Comparison of ENCODE assay signal across 26 mouse cellular contexts in the genomic region with DNA sequence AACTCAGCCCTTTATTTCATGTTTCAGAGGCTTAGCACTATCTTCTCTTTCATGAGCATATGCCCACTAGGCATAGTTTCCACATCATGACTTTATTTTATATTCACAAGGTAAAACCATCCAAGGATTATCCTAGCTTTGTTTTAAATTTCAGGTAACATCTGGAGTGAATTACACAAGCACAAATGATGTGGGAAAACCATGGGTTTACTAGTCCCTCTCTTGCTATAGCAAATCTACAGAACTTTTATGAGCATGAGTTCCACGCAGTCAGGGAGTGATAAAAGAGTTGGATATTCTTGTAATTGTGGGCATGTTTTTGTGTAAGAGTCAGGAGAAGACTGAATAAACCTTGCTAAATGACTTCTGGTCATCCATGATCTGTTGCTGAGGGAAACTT.
"Had no signal": no experiment of that assay in that cellular context is flagged by ENCODE, and none has a peak within 500 bp of the region (broad histone marks: within the 10 kb centered on the region; RNA-seq: fewer than 3 reads in every experiment).

No protein-coding gene starts in this region.

- H3K9ac ChIP-seq: forebrain, postnatal 0 days; heart, embryonic 13.5 days; heart, embryonic 15.5 days; hindbrain, embryonic 13.5 days; hindbrain, embryonic 15.5 days; intestine, embryonic 15.5 days; liver, embryonic 13.5 days had no signal

- ATAC-seq: forebrain, postnatal 0 days; hindbrain, postnatal 0 days; inflammation-experienced regulatory T-cells, adult 6 months; intestine, embryonic 15.5 days; intestine, postnatal 0 days had no signal

- H3K9me3 ChIP-seq: heart, embryonic 13.5 days; heart, embryonic 15.5 days; hindbrain, embryonic 13.5 days; hindbrain, embryonic 15.5 days; intestine, embryonic 15.5 days; liver, embryonic 13.5 days had no signal

- H3K27ac ChIP-seq: heart, adult 2 months; heart, embryonic 13.5 days; heart, embryonic 15.5 days; hindbrain, embryonic 13.5 days; hindbrain, embryonic 15.5 days; hindbrain, postnatal 0 days; intestine, embryonic 15.5 days; liver, embryonic 13.5 days had no signal

- H3K36me3 ChIP-seq: heart, embryonic 13.5 days; heart, embryonic 15.5 days; hindbrain, embryonic 13.5 days; hindbrain, embryonic 15.5 days; intestine, embryonic 15.5 days; liver, embryonic 13.5 days had no signal

- DNase-seq: forebrain, postnatal 0 days; gastrocnemius, postnatal 14 days; gastrocnemius, postnatal 36 days; heart, adult 11 months; heart, adult 2 months; heart, postnatal 14 days; heart, postnatal 36 days; kidney, adult 18-20 months; kidney, adult 8-10 months; kidney, postnatal 10 days; kidney, postnatal 25 days; layer of hippocampus, adult 9-11 months; layer of hippocampus, postnatal 36 days; left cerebral cortex, postnatal 4 days; liver; liver, embryonic 13.5 days had no signal

- H3K4me3 ChIP-seq: heart, adult 2 months; heart, embryonic 13.5 days; heart, embryonic 15.5 days; hindbrain, embryonic 13.5 days; hindbrain, embryonic 15.5 days; intestine, embryonic 15.5 days; liver, embryonic 13.5 days had no signal

- H3K27me3 ChIP-seq: heart, embryonic 13.5 days; heart, embryonic 15.5 days; hindbrain, embryonic 13.5 days; hindbrain, embryonic 15.5 days; intestine, embryonic 15.5 days; liver, embryonic 13.5 days had no signal

- H3K4me2 ChIP-seq: heart, embryonic 11.5 days; heart, embryonic 13.5 days; heart, embryonic 15.5 days; hindbrain, embryonic 13.5 days; hindbrain, embryonic 15.5 days; intestine, embryonic 15.5 days; liver, embryonic 11.5 days; liver, embryonic 13.5 days had no signal

- H3K4me1 ChIP-seq: heart, embryonic 13.5 days; heart, embryonic 15.5 days; intestine, embryonic 15.5 days; liver, embryonic 13.5 days had no signal
